Mouse (Mus musculus): ENCODE measurements around the gene N4bp1.

Gene N4bp1

DNA sequence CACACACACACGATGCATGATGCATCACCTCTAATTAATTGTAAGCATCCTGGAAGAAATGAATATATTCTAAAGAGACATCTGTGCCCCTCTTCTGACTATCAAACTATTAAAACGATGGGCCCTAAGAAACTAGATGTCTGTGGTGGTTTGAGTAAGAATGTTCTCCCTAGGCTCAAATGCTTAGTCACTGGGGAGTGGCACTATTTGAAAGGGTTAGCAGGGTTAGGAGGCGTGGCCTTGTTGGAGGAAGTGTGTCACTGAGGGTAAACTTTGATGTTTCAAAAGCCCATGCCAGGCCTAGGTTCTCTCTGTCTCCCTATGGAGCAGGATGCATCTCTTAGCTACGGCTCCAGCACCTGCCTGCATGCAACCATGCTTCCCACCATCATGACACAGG is 10.3 kb upstream of the N4bp1 start:
- no peak for DNase-seq

- DNase-seq, result no peak
These were observed 9.2 kb upstream of the N4bp1 start for GRCm38 (mm10) chr8:86894194-86894761.

DNA sequence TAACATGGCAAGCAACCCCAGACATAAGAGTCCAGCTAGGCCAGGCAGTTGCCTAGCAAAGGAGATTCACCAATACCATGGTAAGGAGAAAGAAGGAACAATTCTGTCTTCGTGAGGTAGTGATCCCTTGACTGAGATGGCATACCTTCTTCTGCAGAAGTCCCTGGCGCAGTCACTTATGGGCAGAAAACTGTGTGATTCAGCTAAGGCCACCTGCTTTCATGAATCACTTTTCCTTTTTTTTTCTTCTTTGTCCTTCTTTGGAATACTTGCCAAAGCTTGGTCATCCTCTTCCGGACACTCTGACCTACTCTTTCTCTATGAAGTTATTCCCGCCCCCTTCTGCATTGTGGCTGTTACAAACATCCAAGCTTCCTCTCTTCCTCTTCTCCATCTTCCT is 8.5 kb upstream of the N4bp1 start:
- DNase-seq, result no peak

- DNase-seq, result no peak
These were observed 6.5 kb upstream of the N4bp1 start for GRCm38 (mm10) chr8:86891533-86891932.

- DNase-seq, result peak; percentile 41
These were observed 3.2 kb upstream of the N4bp1 start for GRCm38 (mm10) chr8:86888058-86888939.

GRCm38 (mm10) chr8:86884067-86884466 is 991 bp downstream of the N4bp1 start:
- DNase-seq, result no peak

- no peak for DNase-seq
These were observed 2.2 kb downstream of the N4bp1 start for GRCm38 (mm10) chr8:86882568-86883478.

- DNase-seq, result no peak
These were observed 3.1 kb downstream of the N4bp1 start for GRCm38 (mm10) chr8:86881951-86882350.

DNA sequence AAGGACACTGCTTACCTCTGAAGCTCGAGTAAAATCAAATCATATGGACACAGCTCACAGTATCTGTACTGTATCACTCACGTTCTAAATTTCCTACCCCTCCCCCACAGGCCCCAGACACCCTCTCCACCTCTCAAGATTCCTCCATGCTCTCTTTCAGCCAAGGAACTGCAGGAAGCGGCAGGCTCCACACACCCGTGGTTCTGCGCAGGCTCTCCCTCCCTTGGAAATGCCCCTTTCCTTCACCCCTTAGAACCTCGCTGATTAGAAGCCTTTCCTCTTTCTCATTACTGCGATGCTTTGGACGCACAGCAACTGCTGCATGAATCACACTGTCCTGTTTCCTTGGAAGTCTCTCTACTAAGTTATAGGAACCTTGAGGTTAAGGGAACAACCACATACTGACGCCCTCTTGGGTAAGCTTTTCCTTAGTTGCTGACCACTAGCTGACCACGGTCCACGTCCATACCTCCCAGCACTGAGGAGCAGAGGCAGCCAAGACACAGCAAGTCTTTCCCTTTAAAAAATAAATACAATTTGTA is 3.9 kb downstream of the N4bp1 start:
- no peak for DNase-seq

- no peak for DNase-seq
These were observed 8.2 kb downstream of the N4bp1 start for GRCm38 (mm10) chr8:86876831-86877230.

DNA sequence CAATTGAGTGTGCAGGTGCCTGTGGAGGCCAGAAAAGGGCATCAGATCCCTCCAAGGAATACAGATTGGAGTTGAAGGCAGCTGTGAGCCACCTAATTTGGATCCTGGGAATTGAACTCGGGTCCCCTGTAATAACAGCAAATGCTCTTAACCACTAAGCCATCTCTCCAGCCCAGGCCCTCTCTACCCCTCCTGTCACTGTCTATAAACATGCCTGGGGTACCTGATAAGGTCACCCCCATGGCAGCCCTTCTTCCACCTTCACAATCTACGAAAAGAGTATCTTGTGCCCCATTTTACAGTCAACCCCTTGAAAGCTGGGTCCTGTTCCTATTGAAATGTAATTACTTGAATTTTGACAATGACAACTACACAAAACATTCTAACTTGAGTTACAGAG is 11.0 kb downstream of the N4bp1 start:
- no peak for DNase-seq

- DNase-seq, result peak; percentile 67
These were observed 11.9 kb downstream of the N4bp1 start for GRCm38 (mm10) chr8:86873151-86873550.

DNA sequence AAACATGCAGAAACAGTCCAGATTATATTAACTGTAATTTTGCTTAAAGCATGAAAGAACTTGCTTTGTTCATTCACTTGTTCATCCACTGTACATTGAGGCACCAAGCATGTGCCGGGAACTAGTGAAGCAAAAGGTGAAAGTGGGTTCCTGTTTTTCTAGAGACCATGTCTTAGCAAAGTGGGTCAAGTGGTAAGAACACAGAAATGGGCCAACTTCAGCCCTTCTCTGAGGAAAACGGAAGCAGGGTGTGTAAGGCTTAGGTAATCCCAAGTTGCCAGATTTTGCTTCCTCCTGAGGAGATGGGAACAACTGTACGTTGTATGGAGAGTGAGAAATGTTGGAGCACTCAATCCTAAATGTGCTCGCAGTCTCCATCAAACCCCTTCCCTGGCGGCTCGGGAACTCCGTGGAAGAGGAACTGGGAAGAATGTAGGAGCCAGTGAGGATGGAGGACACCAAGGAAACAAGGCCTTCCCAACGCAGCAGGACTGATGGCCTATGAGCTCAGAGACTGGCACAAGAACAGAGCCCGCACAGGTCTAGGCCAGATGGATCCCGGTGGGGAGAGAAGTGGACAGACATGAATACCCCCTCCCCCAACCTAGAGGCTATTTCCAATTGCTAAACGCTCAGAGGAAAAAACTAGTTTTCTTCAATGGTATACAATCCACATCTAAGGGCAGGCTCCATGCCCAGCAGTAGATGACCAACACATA is 12.8 kb downstream of the N4bp1 start:
- no peak for DNase-seq

DNA sequence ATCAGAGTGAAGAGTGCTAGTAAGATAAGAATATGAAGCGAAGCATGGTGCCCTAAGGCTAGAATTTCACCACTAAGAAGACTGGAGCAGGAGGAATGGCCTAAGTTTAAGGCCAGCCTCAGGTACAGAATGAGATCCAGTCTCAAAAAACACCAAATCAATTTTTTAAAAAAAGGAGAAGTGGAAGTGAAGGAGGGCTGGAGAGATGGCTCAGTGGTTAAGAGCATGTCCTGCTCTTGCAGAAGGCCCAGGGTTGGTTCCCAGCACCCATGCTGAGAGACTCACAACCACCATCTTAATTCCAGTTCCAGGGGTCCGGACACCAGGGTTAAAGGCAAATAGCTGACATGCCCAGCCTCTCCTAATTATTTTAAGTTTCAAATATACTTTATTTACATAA is 13.6 kb downstream of the N4bp1 start:
- DNase-seq, result no peak

- no peak for DNase-seq
These were observed 14.3 kb downstream of the N4bp1 start for GRCm38 (mm10) chr8:86870771-86871170.

DNA sequence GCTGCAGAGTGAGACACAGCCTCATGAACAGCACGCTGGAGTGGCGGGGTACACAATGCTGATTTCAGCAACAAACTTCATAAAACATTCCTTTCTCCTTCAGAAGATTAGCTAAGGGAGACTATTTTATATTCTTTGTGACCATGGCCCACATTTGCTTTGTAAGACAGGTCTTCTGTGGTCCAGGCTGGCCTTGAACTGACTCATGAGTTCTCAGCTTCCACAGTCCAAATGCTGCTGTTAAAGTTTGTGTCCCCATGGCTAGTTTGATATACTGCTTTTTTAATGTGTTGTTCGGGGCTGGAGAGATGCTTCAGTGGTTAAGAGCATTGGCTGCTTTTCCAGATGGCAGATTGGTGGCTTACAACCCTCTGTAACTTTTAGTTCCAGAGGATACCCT is 17.0 kb downstream of the N4bp1 start:
- no peak for DNase-seq

GRCm38 (mm10) chr8:86864764-86865163 is 20.3 kb downstream of the N4bp1 start:
- no peak for DNase-seq

DNA sequence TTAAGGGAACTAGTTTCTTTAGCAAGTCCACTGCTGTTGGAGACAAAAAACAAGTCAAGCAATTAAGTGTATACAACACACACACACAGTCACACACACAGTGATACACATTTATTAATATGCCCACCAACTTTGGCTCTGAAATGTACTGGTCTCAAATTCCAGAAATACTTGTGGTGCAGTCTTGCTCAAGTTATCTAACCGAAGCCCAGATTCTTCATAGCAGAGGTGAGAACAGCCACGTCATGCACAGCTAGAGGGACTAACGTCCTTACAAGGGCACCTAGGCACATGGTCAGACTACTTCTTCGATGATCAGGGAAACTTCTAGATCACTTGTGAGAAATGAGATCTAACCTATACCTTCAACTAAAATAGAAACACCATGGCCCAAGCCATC is 22.2 kb downstream of the N4bp1 start:
- DNase-seq, result no peak

- DNase-seq, result no peak
These were observed 22.8 kb downstream of the N4bp1 start for GRCm38 (mm10) chr8:86862155-86862816.

- DNase-seq, result no peak
These were observed 23.5 kb downstream of the N4bp1 start for GRCm38 (mm10) chr8:86861516-86861915.

DNA sequence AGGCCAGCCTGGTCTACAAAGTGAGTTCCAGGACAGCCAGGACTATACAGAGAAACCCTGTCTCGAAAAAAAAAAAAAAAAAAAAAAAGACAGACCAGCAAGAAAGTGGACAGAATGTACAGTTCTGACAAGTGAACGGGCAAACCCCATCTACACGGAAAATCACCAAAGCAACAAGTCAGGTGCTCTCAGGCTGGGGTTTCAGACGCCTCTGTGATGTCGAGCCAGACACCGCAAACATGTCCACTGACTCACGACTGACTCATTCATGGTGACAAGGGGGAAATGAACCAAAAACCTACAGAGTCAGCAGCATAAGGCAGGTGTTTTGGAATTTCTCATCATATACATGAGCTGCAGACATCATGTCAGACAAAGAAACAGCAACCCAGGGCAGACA is 28.8 kb downstream of the N4bp1 start:
- DNase-seq, result no peak

- no peak for DNase-seq
These were observed 30.4 kb downstream of the N4bp1 start for GRCm38 (mm10) chr8:86854686-86855085.
